Mouse (Mus musculus) regulatory T cell (primary cell): ENCODE measurements around the gene Mex3b.

ENCODE experiments used
- in situ Hi-C: fragments of 300-600 bp; cut with MboI, MseI; formaldehyde crosslinking; loops from one replicate; pipeline ENCODE4 v1.15.1; 2025; ENCODE audit warnings: high pct_unique_total_duplicates

Gene Mex3b

GRCm38 (mm10) chr7:82911501-82911900 is 44.4 kb downstream of the Mex3b start:
- in situ Hi-C loops = no loop called here

DNA sequence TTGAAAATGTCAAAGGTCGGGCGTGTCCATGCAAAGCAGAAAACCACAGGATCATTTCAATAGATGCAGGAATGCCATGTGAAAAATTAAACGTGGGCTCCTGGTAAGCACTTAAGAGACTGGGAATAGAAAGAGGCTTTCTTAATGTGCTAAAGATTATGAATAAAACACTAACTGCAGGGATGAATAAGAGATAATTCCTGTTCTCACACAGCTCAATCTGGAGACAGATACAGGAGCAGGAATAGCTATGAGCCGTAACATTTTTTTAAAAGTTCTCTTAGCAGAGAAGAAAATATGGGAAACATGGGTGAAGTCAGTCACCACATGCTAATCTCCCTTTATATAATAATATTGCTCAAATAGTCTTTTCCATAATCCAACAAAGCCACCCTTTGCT is 47.2 kb downstream of the Mex3b start:
- in situ Hi-C loops = no loop called here
